Mouse (Mus musculus) hindbrain, embryonic 14.5 days (tissue): ENCODE measurements around the gene Gdap2. TPM values are rescaled to one million over a fixed set of nuclear protein-coding genes. Genes with fewer than 3 reads are reported as not detected.

ENCODE experiments used
- ATAC-seq: fragments of 200-750 bp; cut with Nextera tagmentation; 2 replicates; pipeline ENCODE4 v1.8.0; 2017; ENCODE audit warnings: moderate number of reproducible peaks, mild to moderate bottlenecking, moderate TSS enrichment, moderate library complexity; ENCODE audit not compliant: low FRiP score
- DNase-seq: peaks from one replicate; pipeline ENCODE4 v3.0.0-alpha.2; 2015; ENCODE audit warnings: low spot score
- H3K27ac ChIP-seq: fragments of 300-500 bp; sonication (generic); 2 replicates; pipeline ENCODE4 v1.5.1; 2014; ENCODE audit warnings: mild to moderate bottlenecking, moderate library complexity
- H3K27me3 ChIP-seq: fragments of 300-500 bp; sonication (generic); 2 replicates; pipeline ENCODE4 v1.6.1; 2014; ENCODE audit warnings: mild to moderate bottlenecking, low read length, mixed read lengths; ENCODE audit not compliant: control insufficient read depth, insufficient read depth
- H3K36me3 ChIP-seq: fragments of 300-500 bp; sonication (generic); replicated peaks from 2 replicates; pipeline ENCODE4 v1.6.1; 2014; ENCODE audit not compliant: control insufficient read depth, insufficient read depth
- H3K4me1 ChIP-seq: fragments of 300-500 bp; sonication (generic); replicated peaks from 2 replicates; pipeline ENCODE4 v1.6.1; 2014; ENCODE audit warnings: antibody characterized with exemption, low read length, mixed read lengths; ENCODE audit not compliant: control insufficient read depth, insufficient read depth
- H3K4me2 ChIP-seq: fragments of 300-500 bp; sonication (generic); replicated peaks from 2 replicates; pipeline ENCODE4 v1.6.1; 2014; ENCODE audit warnings: mild to moderate bottlenecking, moderate library complexity
- H3K4me3 ChIP-seq: fragments of 300-500 bp; sonication (generic); replicated peaks from 2 replicates; pipeline ENCODE4 v1.5.1; 2014; ENCODE audit warnings: mild to moderate bottlenecking, low read length
- H3K9ac ChIP-seq: fragments of 300-500 bp; sonication (generic); 2 replicates; pipeline ENCODE4 v1.6.1; 2014
- H3K9me3 ChIP-seq: fragments of 300-500 bp; sonication (generic); 2 replicates; pipeline ENCODE4 v1.6.1; 2016; ENCODE audit warnings: low read length; ENCODE audit not compliant: control insufficient read depth
- WGBS: fragments of 180-500 bp; shearing (Covaris S2); extraction: QIAGEN DNeasy Blood & Tissue Kit; methylation state at CpG from one replicate; pipeline ENCODE4 v1.1.7; 2014; 5-methylcytosine and 5-hydroxymethylcytosine counted together
- polyA plus RNA-seq: library from polyadenylated mRNA; unstranded; fragments of >200 nt; fragmentation: Nextera tagmentation; extraction: Ambion mirVana; gene quantifications from 2 replicates; pipeline ENCODE4 v1.2.1, GENCODE M21; 2014

The Gdap2 gene
- polyA plus RNA-seq, 1 experiment from 2014 or later = 38.2 TPM

GRCm38 (mm10) chr3:100180471-100180870 is 18.3 kb downstream of the Gdap2 start:
- Histone ChIP-seq H3K4me3 (no peak overlapping the region), H3K9me3 (no peaks in the 10 kb centered on the region), H3K27ac (no peak overlapping the region), H3K9ac (no peak overlapping the region), H3K27me3 (no peaks in the 10 kb centered on the region), H3K4me1 (no peaks in the 10 kb centered on the region), H3K4me2 (no peak overlapping the region), H3K36me3 (peaks cover 96% of the 10 kb centered on the region)
- DNase-seq = no peak
- WGBS = 88% methylated on average over 3 of the region's 3 CpGs
- ATAC-seq = no peak

GRCm38 (mm10) chr3:100189444-100189843 is 27.3 kb downstream of the Gdap2 start:
- Histone ChIP-seq H3K27ac (no peak overlapping the region), H3K9me3 (no peaks in the 10 kb centered on the region), H3K4me3 (no peak overlapping the region), H3K27me3 (no peaks in the 10 kb centered on the region), H3K9ac (no peak overlapping the region), H3K4me1 (no peaks in the 10 kb centered on the region), H3K4me2 (no peak overlapping the region), H3K36me3 (peaks cover 88% of the 10 kb centered on the region)
- 45% methylated on average over 1 of the region's 1 CpGs for WGBS
- peak; percentile 88 for DNase-seq
- ATAC-seq = peak; percentile 89

- H3K27me3 ChIP-seq = no peaks in the 10 kb centered on the region
- H3K9me3 ChIP-seq = no peaks in the 10 kb centered on the region
- ATAC-seq (peak; percentile 72), DNase-seq (no peak)
- no peak overlapping the region for H3K4me2 ChIP-seq
- no peak overlapping the region for H3K4me3 ChIP-seq
- 77% methylated on average over 11 of the region's 11 CpGs for WGBS
- no peaks in the 10 kb centered on the region for H3K4me1 ChIP-seq
- no peak overlapping the region for H3K9ac ChIP-seq
- H3K36me3 ChIP-seq = peaks cover 84% of the 10 kb centered on the region
- H3K27ac ChIP-seq = no peak overlapping the region
Measured at GRCm38 (mm10) chr3:100189861-100190260, 27.7 kb downstream of the Gdap2 start.

GRCm38 (mm10) chr3:100194210-100194609 is 32.0 kb downstream of the Gdap2 start:
- Histone ChIP-seq H3K4me1 (no peaks in the 10 kb centered on the region), H3K9me3 (no peaks in the 10 kb centered on the region), H3K4me3 (no peak overlapping the region), H3K36me3 (peaks cover 79% of the 10 kb centered on the region), H3K27me3 (no peaks in the 10 kb centered on the region), H3K4me2 (no peak overlapping the region), H3K9ac (no peak overlapping the region), H3K27ac (no peak overlapping the region)
- DNase-seq (no peak), ATAC-seq (no peak)
- WGBS = 56% methylated on average over 5 of the region's 5 CpGs

- Histone ChIP-seq H3K9me3 (no peaks in the 10 kb centered on the region), H3K27me3 (no peaks in the 10 kb centered on the region), H3K4me1 (no peaks in the 10 kb centered on the region), H3K4me2 (no peak overlapping the region), H3K36me3 (peaks cover 96% of the 10 kb centered on the region), H3K9ac (no peak overlapping the region), H3K4me3 (no peak overlapping the region), H3K27ac (no peak overlapping the region)
- ATAC-seq (no peak), DNase-seq (no peak)
- 94% methylated on average over 7 of the region's 7 CpGs for WGBS
Measured at GRCm38 (mm10) chr3:100201554-100201953, 39.4 kb downstream of the Gdap2 start.

- DNase-seq (no peak), ATAC-seq (no peak)
- no peak overlapping the region for H3K9ac ChIP-seq
- H3K4me3 ChIP-seq = no peak overlapping the region
- H3K9me3 ChIP-seq = no peaks in the 10 kb centered on the region
- no peak overlapping the region for H3K27ac ChIP-seq
- WGBS = 71% methylated on average over 1 of the region's 1 CpGs
- peaks cover 63% of the 10 kb centered on the region for H3K36me3 ChIP-seq
- no peaks in the 10 kb centered on the region for H3K27me3 ChIP-seq
- no peak overlapping the region for H3K4me2 ChIP-seq
- H3K4me1 ChIP-seq = no peaks in the 10 kb centered on the region
Measured at GRCm38 (mm10) chr3:100206973-100207372, 44.8 kb downstream of the Gdap2 start.

- Histone ChIP-seq H3K27me3 (no peaks in the 10 kb centered on the region), H3K4me2 (no peak overlapping the region), H3K27ac (no peak overlapping the region), H3K9ac (no peak overlapping the region), H3K4me3 (no peak overlapping the region), H3K4me1 (no peaks in the 10 kb centered on the region), H3K36me3 (no peaks in the 10 kb centered on the region), H3K9me3 (no peaks in the 10 kb centered on the region)
- DNase-seq (no peak), ATAC-seq (no peak)
- WGBS = 96% methylated on average over 5 of the region's 5 CpGs
Measured at GRCm38 (mm10) chr3:100215469-100215868, 53.3 kb downstream of the Gdap2 start.

- no peaks in the 10 kb centered on the region for H3K9me3 ChIP-seq
- H3K4me2 ChIP-seq = no peak overlapping the region
- no peak overlapping the region for H3K4me3 ChIP-seq
- H3K9ac ChIP-seq = no peak overlapping the region
- ATAC-seq = no peak
- WGBS = 89% methylated on average over 12 of the region's 12 CpGs
- DNase-seq = peak; percentile 19
- no peaks in the 10 kb centered on the region for H3K4me1 ChIP-seq
- no peaks in the 10 kb centered on the region for H3K27me3 ChIP-seq
- H3K27ac ChIP-seq = no peak overlapping the region
- H3K36me3 ChIP-seq = no peaks in the 10 kb centered on the region
Measured at GRCm38 (mm10) chr3:100225326-100225959, 63.3 kb downstream of the Gdap2 start.

- Histone ChIP-seq H3K4me2 (no peak overlapping the region), H3K4me1 (no peaks in the 10 kb centered on the region), H3K36me3 (no peaks in the 10 kb centered on the region), H3K27me3 (no peaks in the 10 kb centered on the region), H3K27ac (no peak overlapping the region), H3K9ac (no peak overlapping the region), H3K9me3 (no peaks in the 10 kb centered on the region), H3K4me3 (no peak overlapping the region)
- no peak for DNase-seq
- no peak for ATAC-seq
- WGBS = 90% methylated on average over 1 of the region's 1 CpGs
Measured at GRCm38 (mm10) chr3:100227509-100227908, 65.3 kb downstream of the Gdap2 start.

- Histone ChIP-seq H3K9ac (no peak overlapping the region), H3K4me3 (no peak overlapping the region), H3K36me3 (no peaks in the 10 kb centered on the region), H3K4me2 (no peak overlapping the region), H3K27ac (no peak overlapping the region), H3K4me1 (no peaks in the 10 kb centered on the region), H3K9me3 (no peaks in the 10 kb centered on the region), H3K27me3 (no peaks in the 10 kb centered on the region)
- WGBS = 84% methylated on average over 3 of the region's 3 CpGs
- ATAC-seq (no peak), DNase-seq (no peak)
Measured at GRCm38 (mm10) chr3:100228981-100229380, 66.8 kb downstream of the Gdap2 start.
